Mouse (Mus musculus) limb, embryonic 11.5 days (tissue): ENCODE measurements around the gene Iqsec1. TPM values are rescaled to one million over a fixed set of nuclear protein-coding genes. Genes with fewer than 3 reads are reported as not detected.
A peak's percentile ranks its signal among the peaks of the same experiment; 100 is the strongest.

ENCODE experiments used
- ATAC-seq: fragments of 200-750 bp; cut with Nextera tagmentation; 2 replicates; pipeline ENCODE4 v1.8.0; 2017; ENCODE audit warnings: low read depth; ENCODE audit not compliant: insufficient number of reproducible peaks, low FRiP score, low TSS enrichment
- DNase-seq: peaks from one replicate; pipeline ENCODE4 v3.0.0-alpha.2; 2015; ENCODE audit warnings: low spot score
- H3K27ac ChIP-seq: fragments of 300-500 bp; sonication (generic); replicated peaks from 2 replicates; pipeline ENCODE4 v1.5.1; 2014; ENCODE audit warnings: low read depth, mild to moderate bottlenecking, low read length
- H3K27me3 ChIP-seq: fragments of 300-500 bp; sonication (generic); 2 replicates; pipeline ENCODE4 v1.6.1; 2014; ENCODE audit warnings: mild to moderate bottlenecking, low read length, mixed read lengths; ENCODE audit not compliant: control insufficient read depth, insufficient read depth
- H3K36me3 ChIP-seq: fragments of 300-500 bp; sonication (generic); 2 replicates; pipeline ENCODE4 v1.6.1; 2014; ENCODE audit warnings: mild to moderate bottlenecking, low read length, moderate library complexity, mixed read lengths; ENCODE audit not compliant: control insufficient read depth, insufficient read depth
- H3K4me1 ChIP-seq: fragments of 300-500 bp; sonication (generic); 2 replicates; pipeline ENCODE4 v1.6.1; 2014; ENCODE audit warnings: low read length, mixed read lengths; ENCODE audit not compliant: control insufficient read depth, insufficient read depth
- H3K4me2 ChIP-seq: fragments of 300-500 bp; sonication (generic); 2 replicates; pipeline ENCODE4 v1.6.1; 2014; ENCODE audit warnings: low read depth, mild to moderate bottlenecking, moderate library complexity; ENCODE audit not compliant: severe bottlenecking
- H3K4me3 ChIP-seq: fragments of 300-500 bp; sonication (generic); 2 replicates; pipeline ENCODE4 v1.5.1; 2014; ENCODE audit warnings: low read depth, low read length
- H3K9ac ChIP-seq: fragments of 300-500 bp; sonication (generic); 2 replicates; pipeline ENCODE4 v1.6.1; 2014; ENCODE audit warnings: mild to moderate bottlenecking, low read length
- H3K9me3 ChIP-seq: fragments of 300-500 bp; sonication (generic); 2 replicates; pipeline ENCODE4 v1.6.1; 2016; ENCODE audit warnings: low read length; ENCODE audit not compliant: control insufficient read depth
- WGBS: fragments of 180-500 bp; shearing (Covaris S2); extraction: QIAGEN DNeasy Blood & Tissue Kit; methylation state at CpG from one replicate; pipeline ENCODE4 v1.1.7; 2014; 5-methylcytosine and 5-hydroxymethylcytosine counted together
- polyA plus RNA-seq: library from polyadenylated mRNA; unstranded; fragments of >200 nt; fragmentation: Nextera tagmentation; extraction: Ambion mirVana; gene quantifications from 2 replicates; pipeline ENCODE4 v1.2.1, GENCODE M21; 2014

The Iqsec1 gene
- polyA plus RNA-seq, 1 experiment from 2014 or later: 8.5 TPM

- 84% methylated on average over 6 of the region's 6 CpGs for WGBS
- Histone ChIP-seq H3K27ac (no peak overlapping the region), H3K4me1 (no peaks in the 10 kb centered on the region), H3K4me2 (no peak overlapping the region), H3K9me3 (no peaks in the 10 kb centered on the region), H3K4me3 (no peak overlapping the region), H3K9ac (no peak overlapping the region), H3K36me3 (no peaks in the 10 kb centered on the region), H3K27me3 (no peaks in the 10 kb centered on the region)
- no peak for ATAC-seq
- no peak for DNase-seq
Measured at GRCm38 (mm10) chr6:90829536-90829935, 158.9 kb downstream of the Iqsec1 start.

GRCm38 (mm10) chr6:90825063-90825462 is 163.4 kb downstream of the Iqsec1 start:
- 66% methylated on average over 2 of the region's 2 CpGs for WGBS
- Histone ChIP-seq H3K9ac (no peak overlapping the region), H3K4me3 (no peak overlapping the region), H3K4me2 (no peak overlapping the region), H3K4me1 (no peaks in the 10 kb centered on the region), H3K27ac (no peak overlapping the region), H3K9me3 (no peaks in the 10 kb centered on the region), H3K36me3 (no peaks in the 10 kb centered on the region), H3K27me3 (no peaks in the 10 kb centered on the region)
- no peak for DNase-seq
- no peak for ATAC-seq

- WGBS: 36% methylated on average over 4 of the region's 4 CpGs
- Histone ChIP-seq H3K36me3 (no peaks in the 10 kb centered on the region), H3K27ac (no peak overlapping the region), H3K4me3 (no peak overlapping the region), H3K4me1 (no peaks in the 10 kb centered on the region), H3K9me3 (no peaks in the 10 kb centered on the region), H3K9ac (no peak overlapping the region), H3K27me3 (no peaks in the 10 kb centered on the region), H3K4me2 (no peak overlapping the region)
- no peak for DNase-seq
- ATAC-seq: no peak
Measured at GRCm38 (mm10) chr6:90823322-90823721, 165.2 kb downstream of the Iqsec1 start.

DNA sequence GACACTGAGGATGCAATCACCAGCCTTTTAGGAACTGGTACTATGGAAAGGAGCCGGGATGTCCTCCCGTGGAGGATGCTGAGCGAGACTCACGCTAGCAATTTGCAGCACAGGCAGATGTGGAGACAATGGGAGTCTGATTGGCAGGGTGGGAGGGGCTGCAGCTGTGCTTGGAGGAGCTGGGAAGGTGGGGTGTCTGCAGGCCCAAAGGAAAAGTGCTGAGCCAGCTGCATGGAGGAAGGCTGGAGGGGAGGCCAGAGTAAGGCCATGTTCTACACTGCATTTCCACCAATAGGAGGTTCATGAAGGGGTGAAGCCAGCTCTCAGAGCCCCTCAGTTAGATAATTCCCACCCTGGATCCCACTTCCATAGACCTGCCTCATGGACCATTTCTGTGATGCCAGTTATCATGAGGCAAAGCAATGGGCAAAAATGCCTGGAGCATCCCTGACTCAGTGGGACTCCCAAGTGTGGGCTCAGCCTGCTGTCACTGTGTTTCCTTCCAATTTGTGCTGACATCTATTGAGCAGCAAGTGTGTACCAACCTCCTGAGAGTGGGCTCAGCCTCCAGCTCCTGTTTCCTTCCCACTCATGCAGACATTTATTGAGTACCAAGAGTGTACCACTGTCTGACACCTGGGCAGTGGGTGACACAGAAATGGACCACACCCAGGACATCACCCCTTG is 166.4 kb downstream of the Iqsec1 start:
- no peak overlapping the region for H3K27ac ChIP-seq

DNA sequence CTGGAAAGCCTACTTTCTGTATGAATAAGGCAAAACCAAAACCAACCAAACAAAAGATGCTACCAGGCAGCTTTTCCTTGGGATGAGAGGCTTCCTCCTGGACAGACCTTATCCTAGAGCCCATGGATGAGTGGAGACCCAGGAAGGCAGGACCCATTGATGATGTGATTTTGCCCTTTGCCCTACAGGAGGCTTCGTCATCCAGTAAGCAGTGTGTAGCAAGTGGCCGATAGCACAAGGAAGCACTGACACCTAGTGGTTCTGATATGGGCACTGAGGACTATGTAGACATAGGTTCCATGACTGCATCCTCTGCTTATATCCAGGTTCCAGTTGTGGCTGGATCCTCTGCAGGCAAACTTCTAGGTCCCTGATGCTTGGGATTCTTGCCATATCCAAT is 168.6 kb downstream of the Iqsec1 start:
- H3K27me3 ChIP-seq: no peaks in the 10 kb centered on the region
- H3K9ac ChIP-seq: no peak overlapping the region
- no peak overlapping the region for H3K27ac ChIP-seq
- no peak overlapping the region for H3K4me3 ChIP-seq
- WGBS: 74% methylated on average over 2 of the region's 2 CpGs
- H3K36me3 ChIP-seq: no peaks in the 10 kb centered on the region
- DNase-seq (no peak), ATAC-seq (no peak)
- no peaks in the 10 kb centered on the region for H3K9me3 ChIP-seq
- H3K4me1 ChIP-seq: no peaks in the 10 kb centered on the region
- H3K4me2 ChIP-seq: no peak overlapping the region

More for the DNA sequence above, 166.4 kb downstream of the Iqsec1 start:
- no peak overlapping the region for H3K4me3 ChIP-seq
- no peaks in the 10 kb centered on the region for H3K36me3 ChIP-seq
- H3K27me3 ChIP-seq: no peaks in the 10 kb centered on the region
- no peaks in the 10 kb centered on the region for H3K9me3 ChIP-seq
- H3K4me1 ChIP-seq: no peaks in the 10 kb centered on the region
- ATAC-seq (no peak), DNase-seq (no peak)
- no peak overlapping the region for H3K4me2 ChIP-seq
- no peak overlapping the region for H3K9ac ChIP-seq
- WGBS: 79% methylated on average over 4 of the region's 4 CpGs

DNA sequence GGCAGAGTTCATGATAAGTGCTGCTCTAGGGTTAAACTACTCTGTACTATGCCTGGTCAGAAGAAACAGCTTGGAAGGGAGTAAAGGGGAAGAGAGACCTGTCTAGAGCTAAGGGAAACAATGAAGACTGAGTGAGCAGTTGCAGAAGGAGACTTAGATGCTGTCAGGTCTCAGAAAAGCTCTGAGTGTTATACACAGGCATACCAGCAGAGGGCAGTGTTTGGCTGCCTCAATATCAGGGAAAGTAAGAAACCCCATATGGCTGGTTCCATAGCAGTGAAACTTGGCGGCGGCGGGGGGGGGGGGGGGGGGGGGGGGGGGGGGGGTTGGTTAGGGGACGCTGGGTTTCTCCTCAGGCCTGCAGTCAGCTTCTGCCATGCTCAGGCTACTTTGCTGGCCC is 169.5 kb downstream of the Iqsec1 start:
- no peaks in the 10 kb centered on the region for H3K9me3 ChIP-seq
- no CpG with 5 or more reads among the region's 4 CpGs for WGBS
- H3K4me1 ChIP-seq: no peaks in the 10 kb centered on the region
- H3K9ac ChIP-seq: no peak overlapping the region
- H3K4me2 ChIP-seq: no peak overlapping the region
- H3K27me3 ChIP-seq: no peaks in the 10 kb centered on the region
- DNase-seq (peak; percentile 87), ATAC-seq (no peak)
- no peaks in the 10 kb centered on the region for H3K36me3 ChIP-seq
- H3K4me3 ChIP-seq: no peak overlapping the region
- no peak overlapping the region for H3K27ac ChIP-seq

- Histone ChIP-seq H3K27ac (no peak overlapping the region), H3K9ac (no peak overlapping the region), H3K4me1 (no peaks in the 10 kb centered on the region), H3K27me3 (no peaks in the 10 kb centered on the region), H3K4me3 (no peak overlapping the region), H3K4me2 (no peak overlapping the region), H3K36me3 (no peaks in the 10 kb centered on the region), H3K9me3 (no peaks in the 10 kb centered on the region)
- ATAC-seq: no peak
- no peak for DNase-seq
- 88% methylated on average over 3 of the region's 3 CpGs for WGBS
Measured at GRCm38 (mm10) chr6:90816551-90816950, 171.9 kb downstream of the Iqsec1 start.

GRCm38 (mm10) chr6:90815341-90815740 is 173.1 kb downstream of the Iqsec1 start:
- ATAC-seq (no peak), DNase-seq (no peak)
- Histone ChIP-seq H3K9ac (no peak overlapping the region), H3K36me3 (no peaks in the 10 kb centered on the region), H3K4me3 (no peak overlapping the region), H3K4me2 (no peak overlapping the region), H3K4me1 (no peaks in the 10 kb centered on the region), H3K27me3 (no peaks in the 10 kb centered on the region), H3K9me3 (no peaks in the 10 kb centered on the region), H3K27ac (no peak overlapping the region)
- WGBS: 78% methylated on average over 3 of the region's 3 CpGs

DNA sequence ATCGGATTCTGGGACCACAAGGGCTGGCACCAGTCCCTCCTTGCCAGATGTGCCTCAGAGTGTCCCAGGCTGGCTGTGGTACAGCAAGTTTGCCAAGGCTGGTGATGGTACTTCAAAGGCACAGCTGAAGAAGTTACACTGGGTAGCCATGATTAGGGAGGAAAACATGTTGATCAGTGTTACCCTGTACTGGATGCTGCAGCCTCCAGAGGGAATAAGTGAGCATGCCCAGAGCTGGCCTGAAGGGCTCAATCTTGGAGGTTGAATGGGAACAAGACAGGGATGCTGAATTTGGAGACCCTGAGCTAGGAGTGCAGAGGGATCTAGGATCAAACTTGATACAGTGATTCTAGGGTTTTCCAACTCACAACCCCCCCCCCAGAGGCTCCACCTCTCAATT is 175.0 kb downstream of the Iqsec1 start:
- DNase-seq (no peak), ATAC-seq (no peak)
- Histone ChIP-seq H3K27me3 (no peaks in the 10 kb centered on the region), H3K9me3 (no peaks in the 10 kb centered on the region), H3K36me3 (no peaks in the 10 kb centered on the region), H3K4me1 (peaks cover 6% of the 10 kb centered on the region), H3K9ac (no peak overlapping the region), H3K4me3 (no peak overlapping the region), H3K27ac (no peak overlapping the region), H3K4me2 (no peak overlapping the region)
- 68% methylated on average over 1 of the region's 1 CpGs for WGBS
